Mouse (Mus musculus) C2C12 (cell line): ENCODE data around the gene Olfr1134.

Experiments
- CTCF ChIP-seq: IDR thresholded peaks from one replicate; pipeline ENCODE4 v1.5.1; 2011; ENCODE audit not compliant: control insufficient read depth, insufficient read depth, insufficient read length
- FOSL1 ChIP-seq: IDR thresholded peaks from one replicate; pipeline ENCODE4 v1.8.0; 2011; ENCODE audit warnings: mild to moderate bottlenecking, low read length; ENCODE audit not compliant: poor library complexity, insufficient read depth, severe bottlenecking
- MYOD1 ChIP-seq: IDR thresholded peaks from one replicate; pipeline ENCODE4 v1.6.1; 2011; ENCODE audit warnings: low read depth; ENCODE audit not compliant: control insufficient read depth, insufficient read length
- USF1 ChIP-seq: IDR thresholded peaks from one replicate; pipeline ENCODE4 v1.6.1; 2011; ENCODE audit warnings: low read depth, mild to moderate bottlenecking, control low read depth, moderate library complexity

- TF ChIP-seq MYOD1, result no peak
- no peak for TF ChIP-seq CTCF
- no peak for TF ChIP-seq USF1
- TF ChIP-seq FOSL1, result no peak
Observed at GRCm38 (mm10) chr2:87673564-87673963, 15.3 kb upstream of the Olfr1134 start, which contains the start of gene Olfr1135.
